ENCODE assay signal across 9 mouse cellular contexts in the genomic region with DNA sequence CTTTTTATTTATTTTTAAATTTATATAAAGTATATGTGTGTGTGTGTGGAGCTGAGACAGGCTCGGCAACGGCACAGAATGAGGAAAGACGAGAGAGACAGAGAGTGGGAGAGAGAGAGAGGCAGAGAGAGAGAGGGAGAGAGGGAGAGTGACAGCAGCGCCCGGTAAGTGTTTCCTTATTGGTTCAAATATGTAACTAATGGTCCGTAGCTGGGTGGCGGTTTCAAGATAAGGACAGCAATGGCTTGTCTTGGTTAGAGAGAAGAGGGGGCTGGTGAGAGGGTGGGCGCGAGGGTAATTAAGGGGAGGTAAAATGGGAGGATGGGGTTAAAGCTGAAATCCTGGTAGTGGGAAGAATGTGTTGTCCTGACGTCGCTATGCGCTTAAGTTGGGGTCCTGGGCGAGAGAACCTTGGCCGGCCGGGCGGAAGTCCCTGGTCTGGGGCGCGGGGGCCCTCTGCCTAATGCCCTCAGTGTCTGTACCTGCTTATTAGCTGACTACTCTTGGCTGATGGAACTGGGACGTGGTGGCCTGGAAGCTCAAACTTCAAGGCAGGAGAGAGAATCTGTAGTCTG. TPM values are rescaled to one million over a fixed set of nuclear protein-coding genes. Genes with fewer than 3 reads are reported as not detected.
A peak's percentile ranks its signal among the peaks of the same experiment; 100 is the strongest.
DNase-seq lines count a peak whose midpoint lies in the region; ATAC-seq and TF ChIP-seq lines count a peak whose summit lies in the region.
"Had no signal": no experiment of that assay in that cellular context is flagged by ENCODE, and none has a peak within 500 bp of the region (broad histone marks: within the 10 kb centered on the region; RNA-seq: fewer than 3 reads in every experiment).

No protein-coding gene starts in this region.

- H3K27ac ChIP-seq in liver, adult 2 months (replicated peaks; ENCODE audit: insufficient read depth, low read depth, low read length) = no peak overlapping the region
- no peak overlapping the region for H3K27ac ChIP-seq in embryonic facial prominence, embryonic 12.5 days
- peak overlapping the region; percentile 28; the same call in 1 of the 2 replicates for H3K27ac ChIP-seq in intestine, postnatal 0 days (ENCODE audit: low read depth, low read length)
- H3K27ac ChIP-seq in neural tube, embryonic 14.5 days (ENCODE audit: low read depth, low read length) = peak overlapping the region; percentile 91

- H3K4me1 ChIP-seq in liver, adult 2 months (ENCODE audit: control insufficient read depth, insufficient read depth, low read length) = no peaks in the 10 kb centered on the region
- H3K4me1 ChIP-seq in embryonic facial prominence, embryonic 12.5 days = peaks cover 11% of the 10 kb centered on the region
- H3K4me1 ChIP-seq in intestine, postnatal 0 days (replicated peaks; ENCODE audit: control insufficient read depth, insufficient read depth, low read length) = no peaks in the 10 kb centered on the region
- peaks cover 55% of the 10 kb centered on the region for H3K4me1 ChIP-seq in neural tube, embryonic 14.5 days (ENCODE audit: control insufficient read depth, insufficient read depth, low read length)

- TF ChIP-seq CTCF in liver, adult 2 months (IDR thresholded peaks at IDR 0.05; ENCODE audit: low read depth, low read length) = no peak
- TF ChIP-seq CTCF in intestine, postnatal 0 days (IDR thresholded peaks at IDR 0.05; ENCODE audit: low read depth) = no peak

- TF ChIP-seq POLR2A in liver, adult 2 months (IDR thresholded peaks at IDR 0.05; ENCODE audit: extremely low read depth, insufficient read depth, low read length) = no peak

- H3K9ac ChIP-seq in liver, adult 2 months (ENCODE audit: low read depth, low read length) = no peak overlapping the region
- no peak overlapping the region for H3K9ac ChIP-seq in embryonic facial prominence, embryonic 12.5 days
- no peak overlapping the region for H3K9ac ChIP-seq in intestine, postnatal 0 days (ENCODE audit: low read depth, low read length)
- H3K9ac ChIP-seq in neural tube, embryonic 14.5 days (replicated peaks; ENCODE audit: low read depth, low read length) = peak overlapping the region; percentile 76

- no peaks in the 10 kb centered on the region for H3K9me3 ChIP-seq in embryonic facial prominence, embryonic 12.5 days
- H3K9me3 ChIP-seq in intestine, postnatal 0 days (ENCODE audit: control insufficient read depth) = 0 out of 2 replicates have a peak, but pooled peaks cover 2% of the 10 kb centered on the region
- H3K9me3 ChIP-seq in neural tube, embryonic 14.5 days (ENCODE audit: control insufficient read depth, low read length) = no peaks in the 10 kb centered on the region

- DNase-seq in liver, adult 2 months (ENCODE audit: extremely low read depth, low read depth, low spot score) = no peak
- DNase-seq in liver = no peak
- DNase-seq in cerebellum, adult 18-20 months = no peak
- no peak for DNase-seq in right cerebral cortex, postnatal 25 days

- H3K36me3 ChIP-seq in liver, adult 2 months (ENCODE audit: control insufficient read depth, insufficient read depth, low read length) = no peaks in the 10 kb centered on the region
- no peaks in the 10 kb centered on the region for H3K36me3 ChIP-seq in embryonic facial prominence, embryonic 12.5 days
- no peaks in the 10 kb centered on the region for H3K36me3 ChIP-seq in intestine, postnatal 0 days (ENCODE audit: control insufficient read depth, insufficient read depth)
- no peaks in the 10 kb centered on the region for H3K36me3 ChIP-seq in neural tube, embryonic 14.5 days (ENCODE audit: control insufficient read depth, insufficient read depth, low read length)

- H3K4me2 ChIP-seq in embryonic facial prominence, embryonic 12.5 days (replicated peaks) = peak overlapping the region; percentile 61
- peak overlapping the region; percentile 66 for H3K4me2 ChIP-seq in intestine, postnatal 0 days (replicated peaks; ENCODE audit: low read depth)
- peak overlapping the region; percentile 92 for H3K4me2 ChIP-seq in neural tube, embryonic 14.5 days (ENCODE audit: low read depth, low read length)

- peak overlapping the region; percentile 17; the same call in 1 of the 2 replicates for H3K4me3 ChIP-seq in liver, adult 2 months (ENCODE audit: insufficient read depth, low read depth, low read length)
- peak overlapping the region; percentile 35 for H3K4me3 ChIP-seq in embryonic facial prominence, embryonic 12.5 days
- H3K4me3 ChIP-seq in intestine, postnatal 0 days (ENCODE audit: low read depth, low read length) = peak overlapping the region; percentile 39
- H3K4me3 ChIP-seq in neural tube, embryonic 14.5 days (ENCODE audit: low read depth, low read length) = peak overlapping the region; percentile 55

- no peak for ATAC-seq in embryonic facial prominence, embryonic 12.5 days (ENCODE audit: insufficient number of reproducible peaks, insufficient read depth, low FRiP score, low TSS enrichment)
- ATAC-seq in intestine, postnatal 0 days = peak; percentile 12; the same call in 1 of the 2 replicates
- ATAC-seq in neural tube, embryonic 14.5 days (ENCODE audit: low read depth) = peak; percentile 28
- ATAC-seq in erythroid progenitor cell, adult 5-6 weeks (replicated peaks; ENCODE audit: low FRiP score, poor library complexity, severe bottlenecking) = no peak

- H3K27me3 ChIP-seq in liver, adult 2 months (ENCODE audit: control insufficient read depth, insufficient read depth, low read length) = peaks cover 26% of the 10 kb centered on the region
- H3K27me3 ChIP-seq in embryonic facial prominence, embryonic 12.5 days = peaks cover 98% of the 10 kb centered on the region
- peaks cover 99% of the 10 kb centered on the region for H3K27me3 ChIP-seq in intestine, postnatal 0 days (replicated peaks; ENCODE audit: control insufficient read depth, insufficient read depth, low read length)
- H3K27me3 ChIP-seq in neural tube, embryonic 14.5 days (ENCODE audit: control insufficient read depth, insufficient read depth, low read length) = no peaks in the 10 kb centered on the region

- WGBS in liver, adult 2 months = 3% methylated on average over 19 of the region's 19 CpGs
- WGBS in embryonic facial prominence, embryonic 12.5 days = 1% methylated on average over 19 of the region's 19 CpGs
- under 1% methylated on average over 19 of the region's 19 CpGs for WGBS in intestine, postnatal 0 days
- WGBS in neural tube, embryonic 14.5 days = under 1% methylated on average over 19 of the region's 19 CpGs

- H3K79me2 ChIP-seq in liver, adult 2 months (ENCODE audit: control insufficient read depth, insufficient read depth, low read length) = no peaks in the 10 kb centered on the region

RNA-seq across cellular contexts. Expression of gene Hoxc6, which starts 0.6 kb away (rescaled TPM):
- not detected in 2 replicates for total RNA-seq in liver, adult 2 months (2014; rRNA removed)
- not detected in 2 replicates for polyA plus RNA-seq in liver, adult 2 months (2012; rRNA removed)
- polyA plus RNA-seq in embryonic facial prominence, embryonic 12.5 days (2016; fragmentation: Nextera tagmentation; extraction: Ambion mirVana) = not detected in 2 replicates
- 3.0 and 3.5 TPM in 2 replicates for polyA plus RNA-seq in intestine, postnatal 0 days (2015; fragmentation: Nextera tagmentation; extraction: Ambion mirVana)
- 23.0 and 38.7 TPM in 2 replicates for polyA plus RNA-seq in neural tube, embryonic 14.5 days (2014; fragmentation: Nextera tagmentation; extraction: Ambion mirVana)
- 1.1 TPM in 1 of 2 replicates, not detected in the other for total RNA-seq in erythroid progenitor cell, adult 5-6 weeks (2015; ENCODE audit: low replicate concordance)
- not detected in 2 replicates for total RNA-seq in erythroid progenitor cell, adult 5-6 weeks (2017; ENCODE audit: low replicate concordance)
- total RNA-seq: layer of hippocampus, postnatal 25 days had no signal

RNA-seq across cellular contexts. Expression of gene Hoxc8, which starts 8.3 kb away (rescaled TPM):
- total RNA-seq in liver, adult 2 months (2014; rRNA removed) = not detected in 2 replicates
- not detected in 2 replicates for polyA plus RNA-seq in liver, adult 2 months (2012; rRNA removed)
- polyA plus RNA-seq in embryonic facial prominence, embryonic 12.5 days (2016; fragmentation: Nextera tagmentation; extraction: Ambion mirVana) = not detected in 2 replicates
- polyA plus RNA-seq in intestine, postnatal 0 days (2015; fragmentation: Nextera tagmentation; extraction: Ambion mirVana) = 3.5 and 4.6 TPM in 2 replicates
- 50.1 and 136 TPM in 2 replicates for polyA plus RNA-seq in neural tube, embryonic 14.5 days (2014; fragmentation: Nextera tagmentation; extraction: Ambion mirVana)
- total RNA-seq in erythroid progenitor cell, adult 5-6 weeks (2015; ENCODE audit: low replicate concordance) = not detected in 2 replicates
- not detected in 2 replicates for total RNA-seq in erythroid progenitor cell, adult 5-6 weeks (2017; ENCODE audit: low replicate concordance)
- total RNA-seq: layer of hippocampus, postnatal 25 days had no signal

RNA-seq across cellular contexts. Expression of gene Hoxc4, which starts 20.0 kb away (rescaled TPM):
- 0.20 TPM in 1 of 2 replicates, not detected in the other for total RNA-seq in liver, adult 2 months (2014; rRNA removed)
- not detected in 2 replicates for polyA plus RNA-seq in liver, adult 2 months (2012; rRNA removed)
- polyA plus RNA-seq in embryonic facial prominence, embryonic 12.5 days (2016; fragmentation: Nextera tagmentation; extraction: Ambion mirVana) = 0.92 and 1.2 TPM in 2 replicates
- 4.8 and 5.2 TPM in 2 replicates for polyA plus RNA-seq in intestine, postnatal 0 days (2015; fragmentation: Nextera tagmentation; extraction: Ambion mirVana)
- 19.0 and 24.0 TPM in 2 replicates for polyA plus RNA-seq in neural tube, embryonic 14.5 days (2014; fragmentation: Nextera tagmentation; extraction: Ambion mirVana)
- total RNA-seq in erythroid progenitor cell, adult 5-6 weeks (2015; ENCODE audit: low replicate concordance) = not detected in 2 replicates
- not detected in 2 replicates for total RNA-seq in erythroid progenitor cell, adult 5-6 weeks (2017; ENCODE audit: low replicate concordance)
- total RNA-seq: layer of hippocampus, postnatal 25 days had no signal

RNA-seq across cellular contexts. Expression of gene Hoxc9, which starts 22.5 kb away (rescaled TPM):
- total RNA-seq in liver, adult 2 months (2014; rRNA removed) = not detected in 2 replicates
- polyA plus RNA-seq in liver, adult 2 months (2012; rRNA removed) = not detected in 2 replicates
- not detected in 2 replicates for polyA plus RNA-seq in embryonic facial prominence, embryonic 12.5 days (2016; fragmentation: Nextera tagmentation; extraction: Ambion mirVana)
- polyA plus RNA-seq in intestine, postnatal 0 days (2015; fragmentation: Nextera tagmentation; extraction: Ambion mirVana) = 0.43 and 0.58 TPM in 2 replicates
- polyA plus RNA-seq in neural tube, embryonic 14.5 days (2014; fragmentation: Nextera tagmentation; extraction: Ambion mirVana) = 46.9 and 49.8 TPM in 2 replicates
- not detected in 2 replicates for total RNA-seq in erythroid progenitor cell, adult 5-6 weeks (2015; ENCODE audit: low replicate concordance)
- not detected in 2 replicates for total RNA-seq in erythroid progenitor cell, adult 5-6 weeks (2017; ENCODE audit: low replicate concordance)
- total RNA-seq: layer of hippocampus, postnatal 25 days had no signal

RNA-seq across cellular contexts. Expression of gene Hoxc5, which starts 31.5 kb away (rescaled TPM):
- total RNA-seq in liver, adult 2 months (2014; rRNA removed) = under 0.01 TPM in 1 of 2 replicates, not detected in the other
- not detected in 2 replicates for polyA plus RNA-seq in liver, adult 2 months (2012; rRNA removed)
- polyA plus RNA-seq in embryonic facial prominence, embryonic 12.5 days (2016; fragmentation: Nextera tagmentation; extraction: Ambion mirVana) = 1.2 and 2.4 TPM in 2 replicates
- polyA plus RNA-seq in intestine, postnatal 0 days (2015; fragmentation: Nextera tagmentation; extraction: Ambion mirVana) = 3.4 and 3.9 TPM in 2 replicates
- polyA plus RNA-seq in neural tube, embryonic 14.5 days (2014; fragmentation: Nextera tagmentation; extraction: Ambion mirVana) = 3.6 and 10.2 TPM in 2 replicates
- not detected in 2 replicates for total RNA-seq in erythroid progenitor cell, adult 5-6 weeks (2015; ENCODE audit: low replicate concordance)
- not detected in 2 replicates for total RNA-seq in erythroid progenitor cell, adult 5-6 weeks (2017; ENCODE audit: low replicate concordance)
- total RNA-seq: layer of hippocampus, postnatal 25 days had no signal

Comparison
In these comparisons a context has a peak if more than half of its experiments do, and no peak if none do; other contexts are left out.
1. H3K27ac ChIP-seq: peak in intestine, postnatal 0 days (single experiment) and neural tube, embryonic 14.5 days (single experiment); none in liver, adult 2 months (single experiment) and embryonic facial prominence, embryonic 12.5 days (single experiment).
2. ATAC-seq: peak in intestine, postnatal 0 days (single experiment) and neural tube, embryonic 14.5 days (single experiment); none in embryonic facial prominence, embryonic 12.5 days (single experiment) and erythroid progenitor cell, adult 5-6 weeks (single experiment).
3. Peak in every context shown above with its lines, with median percentiles within 50 percentile points of each other: H3K4me3 ChIP-seq and H3K4me2 ChIP-seq.